Mouse (Mus musculus) forebrain, embryonic 11.5 days (tissue): Measurements from ENCODE around the gene Atp2b2. TPM values are rescaled to one million over a fixed set of nuclear protein-coding genes. Genes with fewer than 3 reads are reported as not detected.

Experiments
- ATAC-seq: fragments of 200-750 bp; cut with Nextera tagmentation; replicated peaks from 2 replicates; pipeline ENCODE4 v1.8.0; 2017; ENCODE audit warnings: moderate TSS enrichment; ENCODE audit not compliant: low FRiP score
- DNase-seq: peaks from one replicate; pipeline ENCODE4 v3.0.0-alpha.2; 2017; ENCODE audit warnings: low spot score
- H3K27ac ChIP-seq: fragments of 300-500 bp; sonication (generic); 2 replicates; pipeline ENCODE4 v1.5.1; 2014; ENCODE audit warnings: low read depth, low read length
- H3K27me3 ChIP-seq: fragments of 300-500 bp; sonication (generic); 2 replicates; pipeline ENCODE4 v1.6.1; 2014; ENCODE audit warnings: mild to moderate bottlenecking, low read length, mixed read lengths; ENCODE audit not compliant: control insufficient read depth, insufficient read depth
- H3K36me3 ChIP-seq: fragments of 300-500 bp; sonication (generic); 2 replicates; pipeline ENCODE4 v1.6.1; 2014; ENCODE audit warnings: mild to moderate bottlenecking, low read length, moderate library complexity, mixed read lengths; ENCODE audit not compliant: control insufficient read depth, insufficient read depth
- H3K4me1 ChIP-seq: fragments of 300-500 bp; sonication (generic); replicated peaks from 2 replicates; pipeline ENCODE4 v1.6.1; 2014; ENCODE audit warnings: low read length, mixed read lengths; ENCODE audit not compliant: control insufficient read depth, insufficient read depth
- H3K4me2 ChIP-seq: fragments of 300-500 bp; sonication (generic); 2 replicates; pipeline ENCODE4 v1.6.1; 2014; ENCODE audit warnings: low read depth, mild to moderate bottlenecking, low read length, moderate library complexity, mixed read lengths; ENCODE audit not compliant: severe bottlenecking
- H3K4me3 ChIP-seq: fragments of 300-500 bp; sonication (generic); 2 replicates; pipeline ENCODE4 v1.5.1; 2014; ENCODE audit warnings: low read depth, low read length
- H3K9ac ChIP-seq: fragments of 300-500 bp; sonication (generic); 2 replicates; pipeline ENCODE4 v1.6.1; 2014; ENCODE audit warnings: low read length
- H3K9me3 ChIP-seq: fragments of 300-500 bp; sonication (generic); 2 replicates; pipeline ENCODE4 v1.6.1; 2016; ENCODE audit warnings: low read length, mixed read lengths; ENCODE audit not compliant: control insufficient read depth
- WGBS: fragments of 180-500 bp; shearing (Covaris S2); extraction: QIAGEN DNeasy Blood & Tissue Kit; methylation state at CpG from one replicate; pipeline ENCODE4 v1.1.7; 2014; 5-methylcytosine and 5-hydroxymethylcytosine counted together
- polyA plus RNA-seq: library from polyadenylated mRNA; unstranded; fragments of >200 nt; fragmentation: Nextera tagmentation; extraction: Ambion mirVana; gene quantifications from 2 replicates; pipeline ENCODE4 v1.2.1, GENCODE M21; 2014

The Atp2b2 gene
- polyA plus RNA-seq: 2.4 and 2.5 TPM in 2 replicates

- ATAC-seq: no peak
- Histone ChIP-seq H3K36me3 (no peaks in the 10 kb centered on the region), H3K27ac (no peak within 1 kb of the TSS), H3K9ac (peak within 1 kb of the TSS; percentile 64), H3K4me1 (peaks cover 4% of the 10 kb centered on the region; the same call in 1 of the 2 replicates), H3K9me3 (no peaks in the 10 kb centered on the region), H3K4me3 (peak within 1 kb of the TSS; percentile 55), H3K4me2 (peak within 1 kb of the TSS; percentile 99), H3K27me3 (peaks cover 27% of the 10 kb centered on the region)
- WGBS: 27% methylated on average over 12 of the region's 12 CpGs
- no peak for DNase-seq
These were observed at the start of gene Atp2b2 for GRCm38 (mm10) chr6:114042332-114042731. Gene Atp2b2, minus strand, starts transcription at chr6:114042613.

- no peak overlapping the region for H3K27ac ChIP-seq
- 15% methylated on average over 5 of the region's 5 CpGs for WGBS
- no peak overlapping the region for H3K4me3 ChIP-seq
- ATAC-seq (0 out of 2 replicates have a peak, but pooled peaks have one; percentile 21), DNase-seq (peak; percentile 85)
- no peak overlapping the region for H3K9ac ChIP-seq
- H3K36me3 ChIP-seq: no peaks in the 10 kb centered on the region
- H3K4me2 ChIP-seq: no peak overlapping the region
- no peaks in the 10 kb centered on the region for H3K9me3 ChIP-seq
- 0 out of 2 replicates have a peak, but pooled peaks cover 2% of the 10 kb centered on the region for H3K4me1 ChIP-seq
- no peaks in the 10 kb centered on the region for H3K27me3 ChIP-seq
These were observed 47.2 kb upstream of the Atp2b2 start for GRCm38 (mm10) chr6:114089626-114090025.

GRCm38 (mm10) chr6:114087106-114087505 lies 44.7 kb upstream of the Atp2b2 start:
- no peaks in the 10 kb centered on the region for H3K36me3 ChIP-seq
- no peak overlapping the region for H3K27ac ChIP-seq
- no peak overlapping the region for H3K4me2 ChIP-seq
- 28% methylated on average over 7 of the region's 7 CpGs for WGBS
- H3K4me1 ChIP-seq: no peaks in the 10 kb centered on the region
- no peaks in the 10 kb centered on the region for H3K9me3 ChIP-seq
- no peak overlapping the region for H3K4me3 ChIP-seq
- H3K27me3 ChIP-seq: no peaks in the 10 kb centered on the region
- no peak overlapping the region for H3K9ac ChIP-seq
- DNase-seq (peak; percentile 75), ATAC-seq (no peak)

- ATAC-seq: no peak
- Histone ChIP-seq H3K36me3 (no peaks in the 10 kb centered on the region), H3K27ac (no peak overlapping the region), H3K27me3 (no peaks in the 10 kb centered on the region), H3K9me3 (no peaks in the 10 kb centered on the region), H3K4me1 (no peaks in the 10 kb centered on the region), H3K4me2 (no peak overlapping the region), H3K4me3 (no peak overlapping the region), H3K9ac (no peak overlapping the region)
- no peak for DNase-seq
These were observed 36.1 kb upstream of the Atp2b2 start for GRCm38 (mm10) chr6:114078556-114078955.

GRCm38 (mm10) chr6:114076560-114076959 lies 34.1 kb upstream of the Atp2b2 start:
- 62% methylated on average over 3 of the region's 3 CpGs for WGBS

GRCm38 (mm10) chr6:114076061-114076460 lies 33.6 kb upstream of the Atp2b2 start:
- no peak overlapping the region for H3K4me3 ChIP-seq
- H3K4me2 ChIP-seq: no peak overlapping the region
- H3K27me3 ChIP-seq: no peaks in the 10 kb centered on the region
- H3K9ac ChIP-seq: no peak overlapping the region
- H3K4me1 ChIP-seq: no peaks in the 10 kb centered on the region
- no peaks in the 10 kb centered on the region for H3K36me3 ChIP-seq
- no peak for ATAC-seq
- WGBS: 69% methylated on average over 5 of the region's 5 CpGs
- H3K27ac ChIP-seq: no peak overlapping the region
- H3K9me3 ChIP-seq: no peaks in the 10 kb centered on the region
- DNase-seq: no peak

More at GRCm38 (mm10) chr6:114076560-114076959, 34.1 kb upstream of the Atp2b2 start:
- no peak overlapping the region for H3K27ac ChIP-seq
- ATAC-seq (no peak), DNase-seq (no peak)
- no peaks in the 10 kb centered on the region for H3K36me3 ChIP-seq
- H3K9me3 ChIP-seq: no peaks in the 10 kb centered on the region
- no peak overlapping the region for H3K9ac ChIP-seq
- H3K4me1 ChIP-seq: no peaks in the 10 kb centered on the region
- H3K27me3 ChIP-seq: no peaks in the 10 kb centered on the region
- no peak overlapping the region for H3K4me2 ChIP-seq
- H3K4me3 ChIP-seq: no peak overlapping the region

- no peak for ATAC-seq
- Histone ChIP-seq H3K27ac (no peak overlapping the region), H3K4me2 (no peak overlapping the region), H3K4me3 (no peak overlapping the region), H3K36me3 (no peaks in the 10 kb centered on the region), H3K4me1 (no peaks in the 10 kb centered on the region), H3K9ac (no peak overlapping the region), H3K27me3 (no peaks in the 10 kb centered on the region), H3K9me3 (no peaks in the 10 kb centered on the region)
- WGBS: 68% methylated on average over 10 of the region's 10 CpGs
- no peak for DNase-seq
These were observed 32.5 kb upstream of the Atp2b2 start for GRCm38 (mm10) chr6:114074929-114075328.

- H3K9me3 ChIP-seq: no peaks in the 10 kb centered on the region
- 50% methylated on average over 1 of the region's 1 CpGs for WGBS
These were observed 31.8 kb upstream of the Atp2b2 start for GRCm38 (mm10) chr6:114074256-114074655.

GRCm38 (mm10) chr6:114071564-114071963 lies 29.2 kb upstream of the Atp2b2 start:
- H3K9ac ChIP-seq: no peak overlapping the region
- 11% methylated on average over 4 of the region's 4 CpGs for WGBS
- no peaks in the 10 kb centered on the region for H3K36me3 ChIP-seq

More at GRCm38 (mm10) chr6:114074256-114074655, 31.8 kb upstream of the Atp2b2 start:
- Histone ChIP-seq H3K27ac (no peak overlapping the region), H3K4me1 (no peaks in the 10 kb centered on the region), H3K36me3 (no peaks in the 10 kb centered on the region), H3K4me3 (no peak overlapping the region), H3K9ac (no peak overlapping the region), H3K4me2 (no peak overlapping the region), H3K27me3 (no peaks in the 10 kb centered on the region)
- no peak for DNase-seq
- no peak for ATAC-seq

More at GRCm38 (mm10) chr6:114071564-114071963, 29.2 kb upstream of the Atp2b2 start:
- ATAC-seq (no peak), DNase-seq (peak; percentile 83)
- no peak overlapping the region for H3K27ac ChIP-seq
- no peak overlapping the region for H3K4me3 ChIP-seq
- no peak overlapping the region for H3K4me2 ChIP-seq
- no peaks in the 10 kb centered on the region for H3K27me3 ChIP-seq
- H3K9me3 ChIP-seq: no peaks in the 10 kb centered on the region
- H3K4me1 ChIP-seq: no peaks in the 10 kb centered on the region
